Mouse (Mus musculus): ENCODE measurements around the gene Rhno1.

The Rhno1 gene

GRCm38 (mm10) chr6:128363007-128363825 lies 505 bp upstream of the Rhno1 start:
- DNase-seq (ENCODE audit: low spot score) = peak; percentile 50

GRCm38 (mm10) chr6:128361901-128362300 lies 810 bp downstream of the Rhno1 start:
- DNase-seq (ENCODE audit: low spot score) = no peak

GRCm38 (mm10) chr6:128358999-128359398 lies 3.7 kb downstream of the Rhno1 start:
- DNase-seq (ENCODE audit: low spot score) = peak; percentile 80

GRCm38 (mm10) chr6:128355726-128356416 lies 6.8 kb downstream of the Rhno1 start, which contains the start of gene Tulp3:
TSS of gene Tulp3 (minus strand) at chr6:128355851.
- peak; percentile 94 for DNase-seq (ENCODE audit: low spot score)

- peak; percentile 71 for DNase-seq (ENCODE audit: low spot score)
Observed at GRCm38 (mm10) chr6:128355201-128355681, 7.5 kb downstream of the Rhno1 start.

GRCm38 (mm10) chr6:128354140-128354539 lies 8.6 kb downstream of the Rhno1 start:
- DNase-seq (ENCODE audit: low spot score) = no peak

GRCm38 (mm10) chr6:128349711-128350110 lies 13.0 kb downstream of the Rhno1 start:
- DNase-seq (ENCODE audit: low spot score) = no peak

GRCm38 (mm10) chr6:128346782-128347181 lies 15.9 kb downstream of the Rhno1 start:
- no peak for DNase-seq (ENCODE audit: low spot score)

- DNase-seq (ENCODE audit: low spot score) = no peak
Observed at GRCm38 (mm10) chr6:128345623-128346022, 17.1 kb downstream of the Rhno1 start.

GRCm38 (mm10) chr6:128341956-128342723 lies 20.6 kb downstream of the Rhno1 start:
- no peak for DNase-seq (ENCODE audit: low spot score)

GRCm38 (mm10) chr6:128338876-128339275 lies 23.8 kb downstream of the Rhno1 start:
- DNase-seq (ENCODE audit: low spot score) = no peak

GRCm38 (mm10) chr6:128337467-128337866 lies 25.2 kb downstream of the Rhno1 start:
- no peak for DNase-seq (ENCODE audit: low spot score)

- peak; percentile 45 for DNase-seq (ENCODE audit: low spot score)
Observed at GRCm38 (mm10) chr6:128334397-128335124, 28.1 kb downstream of the Rhno1 start.

- DNase-seq (ENCODE audit: low spot score) = peak; percentile 73
Observed at GRCm38 (mm10) chr6:128318317-128318716, 44.4 kb downstream of the Rhno1 start.

- no peak for DNase-seq (ENCODE audit: low spot score)
Observed at GRCm38 (mm10) chr6:128315597-128315996, 47.1 kb downstream of the Rhno1 start.

- DNase-seq (ENCODE audit: low spot score) = no peak
Observed at GRCm38 (mm10) chr6:128314796-128315195, 47.9 kb downstream of the Rhno1 start.

GRCm38 (mm10) chr6:128308311-128308710 lies 54.4 kb downstream of the Rhno1 start:
- DNase-seq (ENCODE audit: low spot score) = peak; percentile 18

Measured in MN1 (cell line).